Mouse (Mus musculus) neural tube, embryonic 15.5 days (tissue): ENCODE data around the gene Vmn1r221. TPM values are rescaled to one million over a fixed set of nuclear protein-coding genes. Genes with fewer than 3 reads are reported as not detected.
"Not testable (repeated sequence)": the region's sequence is repeated elsewhere in the genome, so short reads cannot be mapped to it uniquely, and the experiment has no call there.

Experiments used
- ATAC-seq: fragments of 200-750 bp; cut with Nextera tagmentation; 2 replicates; pipeline ENCODE4 v1.8.0; 2017; ENCODE audit warnings: mild to moderate bottlenecking, moderate TSS enrichment, moderate library complexity; ENCODE audit not compliant: low FRiP score
- H3K27ac ChIP-seq: fragments of 300-500 bp; sonication (generic); replicated peaks from 2 replicates; pipeline ENCODE4 v1.5.1; 2015; ENCODE audit warnings: mild to moderate bottlenecking, inconsistent platforms
- H3K27me3 ChIP-seq: fragments of 300-500 bp; sonication (generic); replicated peaks from 2 replicates; pipeline ENCODE4 v1.6.1; 2015; ENCODE audit warnings: inconsistent platforms
- H3K36me3 ChIP-seq: fragments of 300-500 bp; sonication (generic); 2 replicates; pipeline ENCODE4 v1.6.1; 2015; ENCODE audit warnings: inconsistent platforms
- H3K4me1 ChIP-seq: fragments of 300-500 bp; sonication (generic); 2 replicates; pipeline ENCODE4 v1.6.1; 2015; ENCODE audit warnings: inconsistent platforms
- H3K4me2 ChIP-seq: fragments of 300-500 bp; sonication (generic); 2 replicates; pipeline ENCODE4 v1.6.1; 2015; ENCODE audit warnings: inconsistent platforms, mild to moderate bottlenecking, moderate library complexity
- H3K4me3 ChIP-seq: fragments of 300-500 bp; sonication (generic); replicated peaks from 2 replicates; pipeline ENCODE4 v1.5.1; 2015; ENCODE audit warnings: mild to moderate bottlenecking, inconsistent platforms
- H3K9ac ChIP-seq: fragments of 300-500 bp; sonication (generic); replicated peaks from 2 replicates; pipeline ENCODE4 v1.6.1; 2015; ENCODE audit warnings: mild to moderate bottlenecking, inconsistent platforms
- H3K9me3 ChIP-seq: fragments of 300-500 bp; sonication (generic); replicated peaks from 2 replicates; pipeline ENCODE4 v1.6.1; 2016; ENCODE audit warnings: inconsistent platforms
- WGBS: fragments of 180-500 bp; shearing (Covaris S2); methylation state at CpG from one replicate; pipeline ENCODE4 v1.1.7; 2015; ENCODE audit warnings: mixed read lengths; 5-methylcytosine and 5-hydroxymethylcytosine counted together
- polyA plus RNA-seq: library from polyadenylated mRNA; unstranded; fragments of >200 nt; fragmentation: Nextera tagmentation; extraction: Ambion mirVana; gene quantifications from 2 replicates; pipeline ENCODE4 v1.2.1, GENCODE M21; 2015

Gene Vmn1r221
- polyA plus RNA-seq, result not detected in 2 replicates

DNA sequence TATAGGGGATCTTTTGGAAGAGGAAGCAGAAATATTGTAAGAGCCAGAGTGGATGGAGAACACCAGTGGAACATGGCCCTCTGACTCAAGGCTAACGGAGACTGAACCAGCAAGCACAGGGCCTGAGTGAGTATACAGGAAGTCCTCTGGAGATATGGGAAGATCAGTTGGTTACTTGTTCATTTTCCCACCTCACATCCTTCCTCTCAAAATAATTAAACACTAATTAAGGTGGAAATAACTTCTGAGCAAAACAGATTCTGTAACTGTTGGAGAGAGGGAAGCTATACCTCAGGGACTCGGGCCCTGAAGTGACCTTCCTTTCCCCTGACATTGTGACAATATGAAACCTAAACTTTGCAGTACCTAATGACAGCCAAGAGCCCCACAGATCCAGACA, at the start of gene Vmn1r221:
TSS of gene Vmn1r221 (plus strand) at position 301 of the 400 bp plus-strand sequence.
- not testable (repeated sequence) for H3K27ac ChIP-seq, H3K27me3 ChIP-seq, H3K9ac ChIP-seq, ATAC-seq, H3K36me3 ChIP-seq, H3K4me3 ChIP-seq, H3K4me1 ChIP-seq, H3K9me3 ChIP-seq, H3K4me2 ChIP-seq
- WGBS, result 94% methylated on average over 2 of the region's 2 CpGs

DNA sequence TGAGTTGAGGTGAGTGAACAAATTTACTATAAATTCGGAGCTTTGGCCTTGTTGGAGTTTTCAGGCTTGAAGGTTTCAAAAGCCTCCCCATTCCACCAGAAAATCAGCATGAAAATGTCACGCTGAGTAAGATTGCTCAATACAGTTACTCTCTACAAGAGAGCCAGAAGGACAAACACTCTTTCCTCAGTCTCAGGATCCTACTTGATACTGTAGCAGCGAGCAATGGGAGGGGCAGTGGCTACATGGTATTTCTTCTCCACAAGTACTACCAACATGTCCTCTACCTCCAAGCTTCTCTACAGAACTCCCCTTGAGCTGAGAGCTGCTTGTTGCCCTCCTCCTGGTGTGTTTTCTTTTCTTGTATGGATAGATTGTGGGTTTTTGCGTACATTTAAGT, 47.5 kb upstream of the Vmn1r221 start:
- not testable (repeated sequence) for H3K27me3 ChIP-seq, H3K27ac ChIP-seq, H3K4me3 ChIP-seq, H3K4me2 ChIP-seq, H3K9me3 ChIP-seq, H3K9ac ChIP-seq, H3K4me1 ChIP-seq, ATAC-seq, H3K36me3 ChIP-seq
- WGBS, result 84% methylated on average over 4 of the region's 4 CpGs

DNA sequence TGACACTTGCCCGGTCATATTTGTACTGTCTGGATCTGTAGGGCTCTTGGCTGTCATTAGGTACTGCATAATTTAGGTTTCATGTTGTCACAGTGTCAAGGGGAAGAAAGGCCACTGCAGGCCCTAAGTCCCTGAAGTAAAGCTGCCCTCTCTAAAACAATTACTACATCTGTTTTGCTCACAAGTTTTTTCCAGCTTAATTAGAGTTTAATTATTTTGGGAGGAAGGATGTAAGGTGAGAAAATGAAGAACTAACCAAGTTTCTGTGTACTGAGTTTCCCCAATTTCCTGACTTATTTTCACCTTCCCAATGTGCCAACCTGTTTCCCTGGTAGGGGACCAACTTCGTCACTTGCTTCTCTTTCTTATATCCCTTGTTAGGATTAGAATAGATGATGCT, 26.1 kb upstream of the Vmn1r221 start, which contains the start of gene Vmn1r220:
TSS of gene Vmn1r220 (minus strand) at position 101 of the 400 bp plus-strand sequence.
- H3K4me1 ChIP-seq, result no peaks in the 10 kb centered on the region
- 89% methylated on average over 2 of the region's 2 CpGs for WGBS
- H3K27me3 ChIP-seq, result no peaks in the 10 kb centered on the region
- no peaks in the 10 kb centered on the region for H3K9me3 ChIP-seq
- H3K36me3 ChIP-seq, result no peaks in the 10 kb centered on the region
- no peak within 1 kb of the TSS for H3K9ac ChIP-seq
- no peak within 1 kb of the TSS for H3K4me2 ChIP-seq
- H3K4me3 ChIP-seq, result no peak within 1 kb of the TSS
- H3K27ac ChIP-seq, result no peak within 1 kb of the TSS
- ATAC-seq, result no peak

DNA sequence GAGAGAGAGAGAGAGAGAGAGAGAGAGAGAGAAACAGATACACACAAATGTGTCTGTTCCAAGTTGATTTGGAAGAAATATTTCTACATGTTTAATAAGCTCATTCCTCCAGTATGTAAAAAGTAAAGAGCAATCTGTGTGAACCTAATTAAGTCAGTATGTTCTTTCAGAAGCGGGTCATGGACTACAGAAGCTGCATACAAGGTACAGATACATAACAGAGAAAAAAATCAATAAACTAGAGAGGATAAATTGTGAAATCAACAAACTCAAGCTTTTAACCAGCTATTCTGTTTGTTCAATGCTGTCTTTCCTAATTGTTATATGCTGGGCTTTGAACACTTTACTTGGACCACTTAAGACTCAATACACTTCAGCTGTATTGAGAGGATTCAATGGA, 10.0 kb upstream of the Vmn1r221 start:
- not testable (repeated sequence) for H3K9ac ChIP-seq, H3K4me1 ChIP-seq, H3K9me3 ChIP-seq, H3K4me3 ChIP-seq, H3K27ac ChIP-seq, H3K36me3 ChIP-seq, ATAC-seq, H3K4me2 ChIP-seq, H3K27me3 ChIP-seq
- 85% methylated on average over 1 of the region's 1 CpGs for WGBS

GRCm38 (mm10) chr13:23235847-23236246, 21.9 kb downstream of the Vmn1r221 start, which contains the start of gene Vmn1r222:
Gene Vmn1r222 (minus strand): TSS chr13:23235947.
- H3K27me3 ChIP-seq, H3K4me3 ChIP-seq, ATAC-seq, H3K27ac ChIP-seq, H3K4me1 ChIP-seq, H3K36me3 ChIP-seq, H3K9me3 ChIP-seq, H3K4me2 ChIP-seq, H3K9ac ChIP-seq: not testable (repeated sequence)

GRCm38 (mm10) chr13:23246834-23247233, 32.9 kb downstream of the Vmn1r221 start, which contains the start of gene Vmn1r223:
Gene Vmn1r223 (plus strand): TSS chr13:23247134.
- H3K9me3 ChIP-seq, H3K27me3 ChIP-seq, H3K36me3 ChIP-seq, H3K4me2 ChIP-seq, H3K4me1 ChIP-seq, ATAC-seq, H3K27ac ChIP-seq, H3K4me3 ChIP-seq, H3K9ac ChIP-seq: not testable (repeated sequence)
- WGBS, result 89% methylated on average over 1 of the region's 1 CpGs

- no peak overlapping the region for H3K9ac ChIP-seq
- no peak overlapping the region for H3K4me2 ChIP-seq
- no peaks in the 10 kb centered on the region for H3K4me1 ChIP-seq
- H3K4me3 ChIP-seq, result no peak overlapping the region
- no peaks in the 10 kb centered on the region for H3K27me3 ChIP-seq
- 95% methylated on average over 2 of the region's 2 CpGs for WGBS
- H3K27ac ChIP-seq, result no peak overlapping the region
- H3K36me3 ChIP-seq, result no peaks in the 10 kb centered on the region
- no peak for ATAC-seq
- no peaks in the 10 kb centered on the region for H3K9me3 ChIP-seq
Observed at GRCm38 (mm10) chr13:23258546-23259048, 44.7 kb downstream of the Vmn1r221 start.

DNA sequence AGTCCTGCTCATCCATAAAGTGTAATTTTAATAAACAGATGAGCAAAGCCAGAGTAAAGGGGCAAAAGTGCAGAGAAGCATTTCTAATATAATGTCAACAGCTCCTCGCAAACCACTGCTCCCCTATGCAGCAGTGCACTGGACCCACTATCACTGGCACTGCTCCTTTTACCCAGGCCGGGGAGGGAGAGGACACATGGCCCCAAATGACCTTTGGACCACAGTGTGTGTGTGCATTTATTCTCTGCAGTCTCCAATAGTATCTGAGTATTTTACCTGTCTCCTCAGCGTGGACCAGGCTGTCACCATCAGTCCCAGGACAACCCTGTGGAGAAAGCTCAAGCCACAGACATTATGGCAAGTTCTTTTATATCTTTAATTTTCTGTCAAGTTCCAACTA, 54.7 kb downstream of the Vmn1r221 start:
- H3K4me3 ChIP-seq, H3K27ac ChIP-seq, ATAC-seq, H3K36me3 ChIP-seq, H3K27me3 ChIP-seq, H3K4me1 ChIP-seq, H3K9ac ChIP-seq, H3K9me3 ChIP-seq, H3K4me2 ChIP-seq: not testable (repeated sequence)
- 89% methylated on average over 3 of the region's 3 CpGs for WGBS

DNA sequence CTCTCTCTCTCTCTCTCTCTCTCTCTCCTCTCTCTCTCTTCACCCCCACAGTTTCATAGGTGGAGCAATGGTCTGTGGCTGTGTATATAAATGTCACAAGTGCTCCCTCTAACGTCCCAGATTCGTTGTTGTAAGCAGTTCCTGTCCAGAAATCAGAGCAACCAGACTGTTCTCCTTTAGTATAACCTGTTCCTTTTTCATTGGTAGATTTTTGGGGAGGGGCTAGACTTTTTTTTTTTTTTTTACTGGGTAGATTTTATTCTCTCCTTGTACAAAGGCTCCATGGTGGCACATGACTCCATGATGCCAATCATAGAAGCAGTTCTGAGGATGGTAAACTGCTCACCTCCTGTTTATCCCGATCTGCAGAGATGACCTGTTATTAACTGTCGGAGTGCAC, 55.2 kb downstream of the Vmn1r221 start:
- H3K27me3 ChIP-seq, H3K9me3 ChIP-seq, H3K36me3 ChIP-seq, H3K9ac ChIP-seq, H3K27ac ChIP-seq, H3K4me1 ChIP-seq: not testable (repeated sequence)
- Histone ChIP-seq H3K4me2 (peak overlapping the region; percentile 53; the same call in 1 of the 2 replicates), H3K4me3 (peak overlapping the region; percentile 44)
- WGBS, result 49% methylated on average over 4 of the region's 4 CpGs
- peak; percentile 85 for ATAC-seq

GRCm38 (mm10) chr13:23269681-23270080, 55.8 kb downstream of the Vmn1r221 start:
- Histone ChIP-seq H3K27me3 (no peaks in the 10 kb centered on the region), H3K9me3 (no peaks in the 10 kb centered on the region), H3K27ac (no peak overlapping the region), H3K4me2 (peak overlapping the region; percentile 53), H3K9ac (no peak overlapping the region), H3K36me3 (no peaks in the 10 kb centered on the region), H3K4me1 (peaks cover 6% of the 10 kb centered on the region; the same call in 1 of the 2 replicates), H3K4me3 (peak overlapping the region; percentile 44)
- 26% methylated on average over 11 of the region's 11 CpGs for WGBS
- ATAC-seq, result peak; percentile 56

- peak overlapping the region; percentile 65; the same call in 1 of the 2 replicates for H3K27ac ChIP-seq
- 3% methylated on average over 34 of the region's 34 CpGs for WGBS
- peak; percentile 97 for ATAC-seq
Observed at GRCm38 (mm10) chr13:23270321-23271101, 56.6 kb downstream of the Vmn1r221 start.

More at GRCm38 (mm10) chr13:23270321-23271101, 56.6 kb downstream of the Vmn1r221 start:
- Histone ChIP-seq H3K9ac (peak overlapping the region; percentile 48), H3K4me1 (peaks cover 6% of the 10 kb centered on the region; the same call in 1 of the 2 replicates), H3K27me3 (no peaks in the 10 kb centered on the region), H3K4me2 (peak overlapping the region; percentile 53), H3K36me3 (no peaks in the 10 kb centered on the region), H3K9me3 (no peaks in the 10 kb centered on the region), H3K4me3 (peak overlapping the region; percentile 44)
